Mouse (Mus musculus): ENCODE measurements around the gene Rnf31. TPM values are rescaled to one million over a fixed set of nuclear protein-coding genes. Genes with fewer than 3 reads are reported as not detected.

The Rnf31 gene
- polyA plus RNA-seq, 1 experiment, result 39.1 TPM

GRCm38 (mm10) chr14:55596036-55596690 is 4.7 kb downstream of the Rnf31 start:
- no peak overlapping the region for H3K9ac ChIP-seq (ENCODE audit: low read depth, poor library complexity, severe bottlenecking)
- no peaks in the 10 kb centered on the region for H3K27me3 ChIP-seq (ENCODE audit: control insufficient read depth, insufficient read depth, low read length, poor library complexity, severe bottlenecking)
- TF ChIP-seq CTCF (IDR thresholded peaks at IDR 0.05; ENCODE audit: low read depth, low read length) (no peak), EP300 (IDR thresholded peaks at IDR 0.05; ENCODE audit: insufficient read depth, low read depth, low read length) (no peak), POLR2A (IDR thresholded peaks at IDR 0.05; ENCODE audit: insufficient read depth, low read length) (no peak)
- no peaks in the 10 kb centered on the region for H3K4me1 ChIP-seq (ENCODE audit: control insufficient read depth, insufficient read depth, low read length)
- H3K36me3 ChIP-seq (ENCODE audit: control insufficient read depth, insufficient read depth, low read length, poor library complexity, severe bottlenecking), result peaks cover 38% of the 10 kb centered on the region
- no peak overlapping the region for H3K4me3 ChIP-seq (ENCODE audit: low read depth, low read length)
- H3K27ac ChIP-seq (ENCODE audit: insufficient read depth, low read length), result no peak overlapping the region
- no peaks in the 10 kb centered on the region for H3K9me3 ChIP-seq (replicated peaks; ENCODE audit: control insufficient read depth, insufficient read depth, low read length, poor library complexity, severe bottlenecking)

DNA sequence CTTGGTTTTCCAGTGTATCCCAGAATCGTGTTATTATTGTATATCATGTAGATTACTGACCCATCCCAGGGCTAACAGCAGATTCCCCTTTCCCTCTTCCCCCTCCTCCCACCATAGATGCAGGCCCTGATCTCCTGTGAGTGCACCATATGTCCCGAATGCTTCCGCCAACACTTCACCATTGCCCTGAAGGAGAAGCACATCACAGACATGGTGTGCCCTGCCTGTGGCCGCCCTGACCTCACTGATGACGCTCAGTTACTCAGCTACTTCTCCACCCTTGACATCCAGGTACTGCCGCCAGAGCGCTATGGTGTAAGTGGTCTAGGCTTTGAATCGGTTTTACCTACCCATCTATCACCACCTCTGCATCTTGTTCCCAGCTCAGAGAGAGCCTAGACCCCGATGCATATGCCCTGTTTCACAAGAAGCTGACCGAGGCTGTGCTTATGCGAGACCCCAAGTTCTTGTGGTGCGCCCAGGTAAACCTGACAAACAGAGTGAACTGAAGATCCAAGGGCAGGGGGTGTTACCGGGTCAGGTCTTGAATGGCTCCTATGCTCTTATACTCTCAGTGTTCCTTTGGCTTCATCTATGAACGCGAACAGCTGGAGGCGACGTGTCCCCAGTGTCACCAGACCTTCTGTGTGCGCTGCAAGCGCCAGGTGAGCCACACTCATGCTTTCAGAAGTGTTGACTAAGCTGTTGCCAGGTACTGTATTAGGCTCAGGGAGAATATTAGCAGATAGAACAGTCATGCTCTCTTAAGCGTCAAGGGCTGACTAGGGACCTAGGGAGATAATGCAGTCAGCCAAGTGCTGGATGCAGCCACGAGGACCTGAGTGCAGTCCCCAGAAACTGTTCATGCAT is 7.2 kb downstream of the Rnf31 start:
- Histone ChIP-seq H3K9ac (ENCODE audit: low read depth, poor library complexity, severe bottlenecking) (no peak overlapping the region), H3K27ac (ENCODE audit: insufficient read depth, low read length) (no peak overlapping the region), H3K36me3 (ENCODE audit: control insufficient read depth, insufficient read depth, low read length, poor library complexity, severe bottlenecking) (peaks cover 48% of the 10 kb centered on the region)

DNA sequence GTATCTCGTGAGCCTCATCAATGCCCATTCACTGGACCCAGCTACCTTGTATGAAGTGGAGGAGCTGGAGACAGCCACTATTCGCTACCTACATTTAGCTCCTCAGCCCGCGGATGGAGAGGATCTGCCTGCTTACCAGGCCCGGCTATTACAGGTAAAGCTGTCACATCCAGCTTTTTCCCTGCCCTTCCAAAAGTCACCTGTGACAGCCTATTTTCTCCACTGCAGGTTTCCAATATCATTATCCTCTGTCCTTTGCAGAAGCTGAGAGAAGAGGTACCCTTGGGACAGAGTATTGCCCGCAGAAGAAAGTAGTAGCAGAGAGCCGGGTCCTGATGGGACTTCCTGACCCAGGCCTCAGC is 11.7 kb downstream of the Rnf31 start, which contains the start of gene Irf9:
TSS of gene Irf9 (plus strand) at position 301 of the 362 bp plus-strand sequence.
- Histone ChIP-seq H3K4me1 (ENCODE audit: control insufficient read depth, insufficient read depth, low read length) (peaks cover 4% of the 10 kb centered on the region), H3K27ac (ENCODE audit: insufficient read depth, low read length) (peak within 1 kb of the TSS; percentile 88), H3K9me3 (replicated peaks; ENCODE audit: control insufficient read depth, insufficient read depth, low read length, poor library complexity, severe bottlenecking) (no peaks in the 10 kb centered on the region), H3K9ac (ENCODE audit: low read depth, poor library complexity, severe bottlenecking) (peak within 1 kb of the TSS; percentile 24; the same call in 1 of the 2 replicates), H3K4me3 (ENCODE audit: low read depth, low read length) (peak within 1 kb of the TSS; percentile 46), H3K27me3 (ENCODE audit: control insufficient read depth, insufficient read depth, low read length, poor library complexity, severe bottlenecking) (no peaks in the 10 kb centered on the region), H3K36me3 (ENCODE audit: control insufficient read depth, insufficient read depth, low read length, poor library complexity, severe bottlenecking) (peaks cover 31% of the 10 kb centered on the region)
- TF ChIP-seq CTCF (IDR thresholded peaks at IDR 0.05; ENCODE audit: low read depth, low read length) (no peak), POLR2A (IDR thresholded peaks at IDR 0.05; ENCODE audit: insufficient read depth, low read length) (no peak), EP300 (IDR thresholded peaks at IDR 0.05; ENCODE audit: insufficient read depth, low read depth, low read length) (no peak)

More for the DNA sequence above, 7.2 kb downstream of the Rnf31 start:
- Histone ChIP-seq H3K9me3 (replicated peaks; ENCODE audit: control insufficient read depth, insufficient read depth, low read length, poor library complexity, severe bottlenecking) (no peaks in the 10 kb centered on the region), H3K4me1 (ENCODE audit: control insufficient read depth, insufficient read depth, low read length) (no peaks in the 10 kb centered on the region), H3K27me3 (ENCODE audit: control insufficient read depth, insufficient read depth, low read length, poor library complexity, severe bottlenecking) (no peaks in the 10 kb centered on the region), H3K4me3 (ENCODE audit: low read depth, low read length) (no peak overlapping the region)
- no peak for TF ChIP-seq POLR2A (IDR thresholded peaks at IDR 0.05; ENCODE audit: insufficient read depth, low read length)
- TF ChIP-seq CTCF (IDR thresholded peaks at IDR 0.05; ENCODE audit: low read depth, low read length), result no peak
- TF ChIP-seq EP300 (IDR thresholded peaks at IDR 0.05; ENCODE audit: insufficient read depth, low read depth, low read length), result no peak

- H3K9ac ChIP-seq (ENCODE audit: low read depth, poor library complexity, severe bottlenecking), result peak overlapping the region; percentile 24; the same call in 1 of the 2 replicates
- H3K9me3 ChIP-seq (replicated peaks; ENCODE audit: control insufficient read depth, insufficient read depth, low read length, poor library complexity, severe bottlenecking), result no peaks in the 10 kb centered on the region
- peaks cover 35% of the 10 kb centered on the region for H3K36me3 ChIP-seq (ENCODE audit: control insufficient read depth, insufficient read depth, low read length, poor library complexity, severe bottlenecking)
- H3K27me3 ChIP-seq (ENCODE audit: control insufficient read depth, insufficient read depth, low read length, poor library complexity, severe bottlenecking), result no peaks in the 10 kb centered on the region
- TF ChIP-seq POLR2A (IDR thresholded peaks at IDR 0.05; ENCODE audit: insufficient read depth, low read length) (peak; percentile 9), EP300 (IDR thresholded peaks at IDR 0.05; ENCODE audit: insufficient read depth, low read depth, low read length) (peak; percentile 86), CTCF (IDR thresholded peaks at IDR 0.05; ENCODE audit: low read depth, low read length) (peak; percentile 86)
- peaks cover 4% of the 10 kb centered on the region for H3K4me1 ChIP-seq (ENCODE audit: control insufficient read depth, insufficient read depth, low read length)
- peak overlapping the region; percentile 88 for H3K27ac ChIP-seq (ENCODE audit: insufficient read depth, low read length)
- peak overlapping the region; percentile 46 for H3K4me3 ChIP-seq (ENCODE audit: low read depth, low read length)
Measured at GRCm38 (mm10) chr14:55603633-55604576, 12.4 kb downstream of the Rnf31 start.

DNA sequence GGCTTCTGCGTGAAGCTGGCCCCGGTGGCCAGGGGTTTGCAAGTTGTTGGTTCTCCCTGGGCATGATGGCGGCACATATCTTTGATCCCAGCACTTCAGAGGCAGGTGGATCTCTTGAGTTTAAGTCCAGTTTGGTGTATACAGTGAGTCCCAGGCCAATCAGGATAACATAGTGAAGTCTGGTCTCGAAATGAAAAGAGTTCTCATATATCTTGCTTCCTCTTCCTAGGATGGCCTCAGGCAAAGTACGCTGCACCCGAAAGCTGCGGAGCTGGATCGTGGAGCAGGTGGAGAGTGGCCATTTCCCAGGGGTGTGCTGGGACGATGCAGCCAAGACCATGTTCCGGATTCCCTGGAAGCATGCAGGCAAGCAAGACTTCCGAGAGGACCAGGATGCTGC is 13.3 kb downstream of the Rnf31 start:
- Histone ChIP-seq H3K4me1 (ENCODE audit: control insufficient read depth, insufficient read depth, low read length) (peaks cover 4% of the 10 kb centered on the region), H3K27me3 (ENCODE audit: control insufficient read depth, insufficient read depth, low read length, poor library complexity, severe bottlenecking) (no peaks in the 10 kb centered on the region), H3K9me3 (replicated peaks; ENCODE audit: control insufficient read depth, insufficient read depth, low read length, poor library complexity, severe bottlenecking) (no peaks in the 10 kb centered on the region), H3K9ac (ENCODE audit: low read depth, poor library complexity, severe bottlenecking) (no peak overlapping the region; the same call in 1 of the 2 replicates), H3K36me3 (ENCODE audit: control insufficient read depth, insufficient read depth, low read length, poor library complexity, severe bottlenecking) (peaks cover 35% of the 10 kb centered on the region), H3K27ac (ENCODE audit: insufficient read depth, low read length) (peak overlapping the region; percentile 88), H3K4me3 (ENCODE audit: low read depth, low read length) (peak overlapping the region; percentile 22)
- TF ChIP-seq POLR2A (IDR thresholded peaks at IDR 0.05; ENCODE audit: insufficient read depth, low read length) (no peak), EP300 (IDR thresholded peaks at IDR 0.05; ENCODE audit: insufficient read depth, low read depth, low read length) (no peak), CTCF (IDR thresholded peaks at IDR 0.05; ENCODE audit: low read depth, low read length) (no peak)
